Mouse (Mus musculus): ENCODE results near the gene Trim47. TPM values are rescaled to one million over a fixed set of nuclear protein-coding genes. Genes with fewer than 3 reads are reported as not detected.
A peak's percentile ranks its signal among the peaks of the same experiment; 100 is the strongest.

Gene Trim47
- polyA plus RNA-seq, 1 experiment from 2014 or later = 4.4 TPM

- ATAC-seq (ENCODE audit: low FRiP score) = no peak
- Histone ChIP-seq H3K27ac (no peak overlapping the region), H3K36me3 (no peaks in the 10 kb centered on the region), H3K9ac (no peak overlapping the region), H3K27me3 (no peaks in the 10 kb centered on the region), H3K4me3 (no peak overlapping the region), H3K4me2 (replicated peaks) (no peak overlapping the region), H3K4me1 (peaks cover 6% of the 10 kb centered on the region; the same call in 1 of the 2 replicates), H3K9me3 (replicated peaks) (peaks cover under 1% of the 10 kb centered on the region; the same call in 1 of the 2 replicates)
- 84% methylated on average over 6 of the region's 6 CpGs for WGBS
These were observed 35.4 kb downstream of the Trim47 start for GRCm38 (mm10) chr11:116091591-116091990.

GRCm38 (mm10) chr11:116089545-116089944 is 37.5 kb downstream of the Trim47 start:
- Histone ChIP-seq H3K4me3 (no peak overlapping the region), H3K9ac (no peak overlapping the region), H3K9me3 (replicated peaks) (no peaks in the 10 kb centered on the region), H3K4me2 (replicated peaks) (no peak overlapping the region), H3K4me1 (peaks cover 17% of the 10 kb centered on the region), H3K36me3 (no peaks in the 10 kb centered on the region), H3K27ac (no peak overlapping the region), H3K27me3 (no peaks in the 10 kb centered on the region)
- 88% methylated on average over 6 of the region's 6 CpGs for WGBS
- no peak for ATAC-seq (ENCODE audit: low FRiP score)

GRCm38 (mm10) chr11:116088741-116089394 is 38.1 kb downstream of the Trim47 start:
- no peaks in the 10 kb centered on the region for H3K9me3 ChIP-seq (replicated peaks)
- H3K36me3 ChIP-seq = peaks cover 5% of the 10 kb centered on the region
- no peaks in the 10 kb centered on the region for H3K27me3 ChIP-seq
- peaks cover 17% of the 10 kb centered on the region for H3K4me1 ChIP-seq
- no peak overlapping the region for H3K9ac ChIP-seq
- WGBS = 88% methylated on average over 11 of the region's 11 CpGs
- H3K27ac ChIP-seq = no peak overlapping the region
- H3K4me2 ChIP-seq (replicated peaks) = no peak overlapping the region
- no peak overlapping the region for H3K4me3 ChIP-seq
- no peak for ATAC-seq (ENCODE audit: low FRiP score)

- H3K4me1 ChIP-seq = peaks cover 17% of the 10 kb centered on the region
- no peaks in the 10 kb centered on the region for H3K27me3 ChIP-seq
- H3K36me3 ChIP-seq = peaks cover 12% of the 10 kb centered on the region
- H3K4me3 ChIP-seq = peak overlapping the region; percentile 48; the same call in 1 of the 2 replicates
- H3K9ac ChIP-seq = no peak overlapping the region
- no peaks in the 10 kb centered on the region for H3K9me3 ChIP-seq (replicated peaks)
- WGBS = 86% methylated on average over 8 of the region's 8 CpGs
- no peak overlapping the region for H3K27ac ChIP-seq
- no peak for ATAC-seq (ENCODE audit: low FRiP score)
- H3K4me2 ChIP-seq (replicated peaks) = peak overlapping the region; percentile 59; the same call in 1 of the 2 replicates
These were observed 38.8 kb downstream of the Trim47 start for GRCm38 (mm10) chr11:116088188-116088587.

- Histone ChIP-seq H3K9me3 (replicated peaks) (no peaks in the 10 kb centered on the region), H3K27ac (peak overlapping the region; percentile 71), H3K4me1 (peaks cover 17% of the 10 kb centered on the region), H3K4me3 (peak overlapping the region; percentile 48), H3K27me3 (no peaks in the 10 kb centered on the region), H3K4me2 (replicated peaks) (peak overlapping the region; percentile 59), H3K9ac (peak overlapping the region; percentile 28; the same call in 1 of the 2 replicates), H3K36me3 (peaks cover 17% of the 10 kb centered on the region)
- 4% methylated on average over 31 of the region's 31 CpGs for WGBS
- ATAC-seq (ENCODE audit: low FRiP score) = peak; percentile 85
These were observed 39.5 kb downstream of the Trim47 start for GRCm38 (mm10) chr11:116087194-116088130.

- 6% methylated on average over 37 of the region's 43 CpGs for WGBS
- Histone ChIP-seq H3K4me3 (peak within 1 kb of the TSS; percentile 48), H3K27me3 (no peaks in the 10 kb centered on the region), H3K9me3 (replicated peaks) (no peaks in the 10 kb centered on the region), H3K9ac (peak within 1 kb of the TSS; percentile 56), H3K4me2 (replicated peaks) (peak within 1 kb of the TSS; percentile 59), H3K27ac (peak within 1 kb of the TSS; percentile 88), H3K4me1 (peaks cover 17% of the 10 kb centered on the region), H3K36me3 (peaks cover 26% of the 10 kb centered on the region)
- ATAC-seq (ENCODE audit: low FRiP score) = peak; percentile 96
These were observed 40.5 kb downstream of the Trim47 start, which contains the start of gene Wbp2 for GRCm38 (mm10) chr11:116086258-116087193. Wbp2 (minus strand) TSS chr11:116086995.

GRCm38 (mm10) chr11:116084166-116084565 is 42.8 kb downstream of the Trim47 start:
- H3K4me3 ChIP-seq = no peak overlapping the region
- H3K4me1 ChIP-seq = peaks cover 19% of the 10 kb centered on the region
- H3K4me2 ChIP-seq (replicated peaks) = no peak overlapping the region
- H3K27ac ChIP-seq = no peak overlapping the region
- no peaks in the 10 kb centered on the region; the same call in 1 of the 2 replicates for H3K9me3 ChIP-seq (replicated peaks)
- no peaks in the 10 kb centered on the region for H3K27me3 ChIP-seq
- 92% methylated on average over 6 of the region's 6 CpGs for WGBS
- peaks cover 50% of the 10 kb centered on the region for H3K36me3 ChIP-seq
- ATAC-seq (ENCODE audit: low FRiP score) = no peak
- no peak overlapping the region for H3K9ac ChIP-seq

- H3K4me2 ChIP-seq (replicated peaks) = no peak overlapping the region
- H3K9ac ChIP-seq = no peak overlapping the region
- H3K27me3 ChIP-seq = no peaks in the 10 kb centered on the region
- WGBS = 93% methylated on average over 14 of the region's 14 CpGs
- H3K4me1 ChIP-seq = peaks cover 27% of the 10 kb centered on the region
- ATAC-seq (ENCODE audit: low FRiP score) = no peak
- H3K9me3 ChIP-seq (replicated peaks) = no peaks in the 10 kb centered on the region; the same call in 1 of the 2 replicates
- H3K36me3 ChIP-seq = peaks cover 52% of the 10 kb centered on the region
- H3K4me3 ChIP-seq = no peak overlapping the region
- no peak overlapping the region for H3K27ac ChIP-seq
These were observed 43.8 kb downstream of the Trim47 start for GRCm38 (mm10) chr11:116083096-116083672.

GRCm38 (mm10) chr11:116081081-116081480 is 45.9 kb downstream of the Trim47 start:
- Histone ChIP-seq H3K9me3 (replicated peaks) (no peaks in the 10 kb centered on the region; the same call in 1 of the 2 replicates), H3K9ac (no peak overlapping the region), H3K4me1 (peaks cover 27% of the 10 kb centered on the region), H3K4me3 (no peak overlapping the region), H3K27ac (no peak overlapping the region), H3K27me3 (no peaks in the 10 kb centered on the region), H3K4me2 (replicated peaks) (no peak overlapping the region), H3K36me3 (peaks cover 52% of the 10 kb centered on the region)
- ATAC-seq (ENCODE audit: low FRiP score) = no peak
- 76% methylated on average over 6 of the region's 6 CpGs for WGBS

GRCm38 (mm10) chr11:116079511-116079910 is 47.5 kb downstream of the Trim47 start:
- no peaks in the 10 kb centered on the region; the same call in 1 of the 2 replicates for H3K9me3 ChIP-seq (replicated peaks)
- no peaks in the 10 kb centered on the region for H3K27me3 ChIP-seq
- no peak overlapping the region for H3K27ac ChIP-seq
- ATAC-seq (ENCODE audit: low FRiP score) = no peak
- H3K4me2 ChIP-seq (replicated peaks) = no peak overlapping the region
- peaks cover 52% of the 10 kb centered on the region for H3K36me3 ChIP-seq
- WGBS = 72% methylated on average over 10 of the region's 10 CpGs
- H3K4me3 ChIP-seq = no peak overlapping the region
- H3K9ac ChIP-seq = no peak overlapping the region; the same call in 1 of the 2 replicates
- peaks cover 19% of the 10 kb centered on the region for H3K4me1 ChIP-seq

GRCm38 (mm10) chr11:116078676-116079320 is 48.2 kb downstream of the Trim47 start:
- no peak overlapping the region for H3K4me3 ChIP-seq
- peak overlapping the region; percentile 40; the same call in 1 of the 2 replicates for H3K9ac ChIP-seq
- no peaks in the 10 kb centered on the region; the same call in 1 of the 2 replicates for H3K9me3 ChIP-seq (replicated peaks)
- ATAC-seq (ENCODE audit: low FRiP score) = no peak
- H3K4me2 ChIP-seq (replicated peaks) = 0 out of 2 replicates have a peak overlapping the region, but pooled peaks have one; percentile 55
- peaks cover 46% of the 10 kb centered on the region for H3K36me3 ChIP-seq
- H3K27ac ChIP-seq = peak overlapping the region; percentile 62
- H3K4me1 ChIP-seq = peaks cover 19% of the 10 kb centered on the region
- 18% methylated on average over 10 of the region's 10 CpGs for WGBS
- H3K27me3 ChIP-seq = no peaks in the 10 kb centered on the region

Data from hindbrain, embryonic 12.5 days (tissue).